Mouse (Mus musculus): ENCODE measurements around the gene Anxa6.

DNA sequence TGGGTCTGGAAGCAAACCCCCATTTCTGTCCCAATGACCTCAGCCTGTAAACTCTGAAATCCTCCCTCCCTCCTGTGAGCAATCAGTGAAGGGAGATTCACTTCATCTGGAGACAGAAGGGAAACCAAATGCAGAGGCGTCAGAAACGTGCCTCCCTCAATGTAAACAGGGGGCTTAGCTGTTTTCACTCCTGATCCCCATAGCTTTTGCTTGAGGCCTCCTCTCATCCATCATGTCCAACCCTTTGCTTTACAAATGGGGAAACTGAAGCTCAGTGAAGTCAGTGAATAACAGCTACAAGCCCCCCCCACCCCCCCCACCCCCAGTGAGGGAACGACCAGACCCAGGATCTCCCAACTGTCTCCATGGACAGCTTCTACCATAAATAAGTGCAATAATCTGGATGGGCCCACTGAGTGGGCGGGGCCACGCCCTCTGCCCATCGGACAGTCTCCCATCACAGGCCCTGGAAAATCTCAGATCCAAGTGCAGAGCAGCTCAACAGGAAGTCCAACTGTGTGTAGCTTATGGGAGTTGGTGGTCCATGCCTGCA, 55.8 kb downstream of the Anxa6 start:
- TF ChIP-seq USF1 (IDR thresholded peaks at IDR 0.05; ENCODE audit: low read depth, low read length) (no peak), MAX (IDR thresholded peaks at IDR 0.05; ENCODE audit: low read length) (no peak), POLR2A (IDR thresholded peaks at IDR 0.05; ENCODE audit: control insufficient read depth in 1 of 2, insufficient read depth in 1 of 2, low read depth in 1 of 2, low read length in 2 of 2, poor library complexity in 1 of 2) (no peak), TBP (IDR thresholded peaks at IDR 0.05; ENCODE audit: low read depth, low read length) (no peak), MEF2A (IDR thresholded peaks at IDR 0.05; ENCODE audit: extremely low read depth, insufficient replicate concordance, low read depth, low read length, poor library complexity, severe bottlenecking) (no peak), KAT2A (conservative IDR thresholded peaks at IDR 0.05; ENCODE audit: low read depth, low read length) (no peak), MAFK (IDR thresholded peaks at IDR 0.05; ENCODE audit: borderline replicate concordance, low read depth, low read length) (no peak), CTCF (IDR thresholded peaks at IDR 0.05 in 2 of 3, conservative IDR thresholded peaks at IDR 0.05 in 1 of 3; ENCODE audit: control insufficient read depth in 1 of 3, insufficient read depth in 1 of 3, low read depth in 2 of 3, low read length in 3 of 3, poor library complexity in 1 of 3, severe bottlenecking in 1 of 3) (no peak)
